Mouse (Mus musculus) Patski (cell line): Measurements from ENCODE around the gene Pdzd7. TPM values are rescaled to one million over a fixed set of nuclear protein-coding genes. Genes with fewer than 3 reads are reported as not detected.
A peak's percentile ranks its signal among the peaks of the same experiment; 100 is the strongest.

Experiments used
- ATAC-seq: fragments of 100-300 bp; one replicate; pipeline ENCODE4 v1.8.0; 2021
- CTCF ChIA-PET: fragments of 350-600 bp; sonication (Branson Sonifier 250); formaldehyde crosslinking; loops from one replicate; lab custom pipeline; 2022; ENCODE audit warnings: inconsistent platforms; lab: Charles Lee
- POLR2A ChIA-PET: fragments of 350-600 bp; sonication (Branson Sonifier 250); formaldehyde crosslinking; loops from one replicate; lab custom pipeline; 2022; ENCODE audit warnings: antibody characterized with exemption, inconsistent platforms; lab: Charles Lee
- DNase-seq: peaks from one replicate; pipeline ENCODE4 v3.0.0-alpha.2; 2011; ENCODE audit warnings: low read depth, low spot score
- H3K27me3 ChIP-seq: fragments of 371-371 bp; one replicate; pipeline ENCODE4 v1.5.1; 2021
- CTCF ChIP-seq: fragments of 100-300 bp; IDR thresholded peaks from one replicate; pipeline ENCODE4 v1.5.1; 2021
- in situ Hi-C: fragments of 300-500 bp; cut with MboI; formaldehyde crosslinking; loops from 3 replicates; pipeline ENCODE4 v1.11.1; 2018; ENCODE audit warnings: low pct_unique_long_range_greater_than_20kb, mixed read lengths
- polyA plus RNA-seq: library from polyadenylated mRNA; unstranded; gene quantifications from one replicate; pipeline ENCODE4 v1.2.3, GENCODE M21; 2021

The Pdzd7 gene
- polyA plus RNA-seq, 1 experiment from 2014 or later = 4.9 TPM

- ATAC-seq (no peak), DNase-seq (no peak)
- ChIA-PET POLR2A (interaction anchor here (0.6 to 1.0 kb wide), 2 partner anchors 9 to 11 kb away, joined by 3 read pairs; partner anchors contain the start of gene Lzts2), CTCF (interaction anchor here (6.9 kb wide), 1 partner anchor 14 kb away, joined by 188 read pairs; the partner anchor contains the start of genes Lzts2, Mrpl43 and Twnk)
- TF ChIP-seq CTCF = no peak
- in situ Hi-C loops = no loop called here
- no peaks in the 10 kb centered on the region for H3K27me3 ChIP-seq
Observed at GRCm38 (mm10) chr19:45025937-45026568, 19.5 kb downstream of the Pdzd7 start.

- DNase-seq = no peak
- in situ Hi-C loops = no loop called here
- TF ChIP-seq CTCF = no peak
- no peak for ATAC-seq
- POLR2A ChIA-PET = interaction anchor here (0.6 to 1.1 kb wide), 2 partner anchors 10 to 22 kb away, joined by 3 read pairs; no protein-coding TSS in a partner anchor
- H3K27me3 ChIP-seq = no peaks in the 10 kb centered on the region
- CTCF ChIA-PET = interaction anchor here (2.1 kb wide), 1 partner anchor 12 kb away, joined by 8 read pairs; no protein-coding TSS in a partner anchor
Observed at GRCm38 (mm10) chr19:45024775-45025174, 20.7 kb downstream of the Pdzd7 start.

GRCm38 (mm10) chr19:45023993-45024392 is 21.5 kb downstream of the Pdzd7 start:
- no peaks in the 10 kb centered on the region for H3K27me3 ChIP-seq
- in situ Hi-C loops = no loop called here
- no peak for TF ChIP-seq CTCF
- ATAC-seq (no peak), DNase-seq (no peak)
- POLR2A ChIA-PET = interaction anchor here (1.1 kb wide), 1 partner anchor 23 kb away, joined by 3 read pairs; no protein-coding TSS in a partner anchor
- CTCF ChIA-PET = interaction anchor here (1.4 to 2.1 kb wide), 2 partner anchors 9 to 11 kb away, joined by 3 to 8 read pairs; no protein-coding TSS in a partner anchor

- no peak for ATAC-seq
- no peak for TF ChIP-seq CTCF
- H3K27me3 ChIP-seq = no peaks in the 10 kb centered on the region
- no peak for DNase-seq
- in situ Hi-C loops = no loop called here
- ChIA-PET CTCF (interaction anchor here (2.6 kb wide), 1 partner anchor 9 kb away, joined by 20 read pairs; no protein-coding TSS in a partner anchor), POLR2A (interaction anchor here (2.1 kb wide), 1 partner anchor 9 kb away, joined by 9 read pairs; no protein-coding TSS in a partner anchor)
Observed at GRCm38 (mm10) chr19:45021362-45021761, 24.2 kb downstream of the Pdzd7 start.

GRCm38 (mm10) chr19:45020348-45020747 is 25.2 kb downstream of the Pdzd7 start:
- in situ Hi-C loops = no loop called here
- POLR2A ChIA-PET = interaction anchor here (2.1 kb wide), 1 partner anchor 10 kb away, joined by 9 read pairs; no protein-coding TSS in a partner anchor
- ATAC-seq (no peak), DNase-seq (no peak)
- TF ChIP-seq CTCF = no peak
- CTCF ChIA-PET = interaction anchor here (2.6 kb wide), 1 partner anchor 10 kb away, joined by 20 read pairs; no protein-coding TSS in a partner anchor
- no peaks in the 10 kb centered on the region for H3K27me3 ChIP-seq

GRCm38 (mm10) chr19:45018351-45018831 is 27.1 kb downstream of the Pdzd7 start:
- no peaks in the 10 kb centered on the region for H3K27me3 ChIP-seq
- no peak for TF ChIP-seq CTCF
- DNase-seq (no peak), ATAC-seq (no peak)
- ChIA-PET POLR2A (interaction anchor here (0.6 to 2.7 kb wide), 5 partner anchors 10 to 463 kb away, joined by 3 to 14 read pairs (median 7); partner anchors contain the start of genes Mrpl43, Ndufb8 and Twnk), CTCF (interaction anchor here (14.5 kb wide), 1 partner anchor 11 kb away, joined by 188 read pairs; no protein-coding TSS in a partner anchor)
- in situ Hi-C loops = loop anchor here (5.0 kb wide), 1 partner anchor 266 kb away; no protein-coding TSS in a partner anchor

- ATAC-seq (peak; percentile 19), DNase-seq (no peak)
- ChIA-PET CTCF (interaction anchor here (1.1 to 14.5 kb wide), 3 partner anchors 11 to 84 kb away, joined by 3 to 188 read pairs (median 3); no protein-coding TSS in a partner anchor), POLR2A (interaction anchor here (0.6 to 2.7 kb wide), 6 partner anchors 10 to 462 kb away, joined by 3 to 14 read pairs (median 5); partner anchors contain the start of genes Mrpl43, Ndufb8 and Twnk)
- no peaks in the 10 kb centered on the region for H3K27me3 ChIP-seq
- in situ Hi-C loops = loop anchor here (5.0 kb wide), 1 partner anchor 266 kb away; no protein-coding TSS in a partner anchor
- TF ChIP-seq CTCF = no peak
Observed at GRCm38 (mm10) chr19:45017909-45018308, 27.6 kb downstream of the Pdzd7 start.

- DNase-seq = no peak
- in situ Hi-C loops = loop anchor here (5.0 kb wide), 1 partner anchor 265 kb away; no protein-coding TSS in a partner anchor
- ATAC-seq = peak; percentile 3
- no peaks in the 10 kb centered on the region for H3K27me3 ChIP-seq
- CTCF ChIA-PET = interaction anchor here (1.1 to 14.5 kb wide), 3 partner anchors 12 to 83 kb away, joined by 3 to 188 read pairs (median 3); no protein-coding TSS in a partner anchor
- no peak for TF ChIP-seq CTCF
- POLR2A ChIA-PET = interaction anchor here (0.6 to 2.7 kb wide), 5 partner anchors 9 to 40 kb away, joined by 3 to 14 read pairs (median 3); partner anchors contain the start of genes Mrpl43 and Twnk
Observed at GRCm38 (mm10) chr19:45017216-45017771, 28.2 kb downstream of the Pdzd7 start.

- ChIA-PET POLR2A (interaction anchor here (0.6 to 2.7 kb wide), 10 partner anchors 9 to 267 kb away, joined by 3 to 14 read pairs (median 4); partner anchors contain the start of genes Mrpl43 and Twnk), CTCF (interaction anchor here (1.1 to 14.5 kb wide), 4 partner anchors 12 to 82 kb away, joined by 3 to 188 read pairs (median 10); no protein-coding TSS in a partner anchor)
- DNase-seq (no peak), ATAC-seq (peak; percentile 54)
- no peak for TF ChIP-seq CTCF
- in situ Hi-C loops = loop anchor here (5.0 kb wide), 1 partner anchor 264 kb away; no protein-coding TSS in a partner anchor
- no peaks in the 10 kb centered on the region for H3K27me3 ChIP-seq
Observed at GRCm38 (mm10) chr19:45016341-45017215, 28.9 kb downstream of the Pdzd7 start.
